Mouse (Mus musculus) left cerebral cortex, postnatal 14 days (tissue): Measurements from ENCODE around the gene Plekhb1. TPM values are rescaled to one million over a fixed set of nuclear protein-coding genes. Genes with fewer than 3 reads are reported as not detected.

ENCODE experiments used
- DNase-seq, 2 experiments: peaks; one replicate each; pipeline ENCODE4 v3.0.0; 2021 to 2022; ENCODE audit warnings: low spot score in 2 of 2, mixed read lengths in 1 of 2
- intact Hi-C: fragments of 180-260 bp; cut with DNase I; formaldehyde crosslinking; loops from one replicate; pipeline ENCODE4 v1.15.1; 2025
- long read RNA-seq, 2 experiments: library from polyadenylated mRNA; stranded (forward); transcript quantifications; one replicate each; pipeline ENCODE4 v2.0.0; 2021
- total RNA-seq, 2 experiments: library from RNA; stranded (reverse); gene quantifications; 2 replicates each; pipeline ENCODE4 v1.2.3; 2021

Plekhb1 gene
- total RNA-seq = 10 to 100 TPM; 41.6 to 54.0 TPM
- long read RNA-seq, experiment 1, transcript Plekhb1-205 (6 exons, 2,793 nt) = major isoform, 22 of 52 reads
- long read RNA-seq, experiment 1, transcript Plekhb1-203 (7 exons, 1,806 nt) = minor isoform, 9 of 52 reads
- long read RNA-seq, experiment 1, partial matches to known transcripts = 6 of 52 reads
- long read RNA-seq, experiment 1, other reads (novel, unspliced or antisense) = 10 of 52 reads
- long read RNA-seq, experiment 2, transcript Plekhb1-203 (7 exons, 1,806 nt) = minor isoform, 7 of 25 reads
- long read RNA-seq, experiment 2, transcript Plekhb1-205 (6 exons, 2,793 nt) = major isoform, 8 of 25 reads
- long read RNA-seq, experiment 2, partial matches to known transcripts = 3 of 25 reads
- long read RNA-seq, experiment 2, other reads (novel, unspliced or antisense) = 1 of 25 reads

DNA sequence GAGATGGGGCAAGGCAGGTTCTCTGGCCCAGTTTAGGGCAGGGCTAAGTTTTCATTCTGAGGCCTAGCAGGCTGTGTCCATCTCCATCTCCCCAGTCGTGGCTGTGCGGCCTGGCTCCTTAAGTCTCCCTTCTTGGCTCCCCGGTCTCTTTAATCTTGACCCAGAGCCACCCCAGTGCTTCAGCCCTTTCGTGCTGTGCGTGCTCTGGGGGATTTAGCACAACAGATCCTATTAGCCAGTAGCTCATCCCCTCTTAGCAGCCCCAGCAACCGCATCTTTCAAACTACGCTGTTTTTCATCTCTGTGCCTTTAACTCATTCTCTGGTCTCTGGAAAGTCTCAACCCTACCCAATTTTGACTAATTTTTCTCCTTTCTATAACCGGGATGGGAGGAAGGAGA lies at the start of gene Plekhb1:
TSS of gene Plekhb1 (minus strand) at position 184 of the 400 bp plus-strand sequence.
- no peak for DNase-seq
- intact Hi-C loops = no loop called here

DNA sequence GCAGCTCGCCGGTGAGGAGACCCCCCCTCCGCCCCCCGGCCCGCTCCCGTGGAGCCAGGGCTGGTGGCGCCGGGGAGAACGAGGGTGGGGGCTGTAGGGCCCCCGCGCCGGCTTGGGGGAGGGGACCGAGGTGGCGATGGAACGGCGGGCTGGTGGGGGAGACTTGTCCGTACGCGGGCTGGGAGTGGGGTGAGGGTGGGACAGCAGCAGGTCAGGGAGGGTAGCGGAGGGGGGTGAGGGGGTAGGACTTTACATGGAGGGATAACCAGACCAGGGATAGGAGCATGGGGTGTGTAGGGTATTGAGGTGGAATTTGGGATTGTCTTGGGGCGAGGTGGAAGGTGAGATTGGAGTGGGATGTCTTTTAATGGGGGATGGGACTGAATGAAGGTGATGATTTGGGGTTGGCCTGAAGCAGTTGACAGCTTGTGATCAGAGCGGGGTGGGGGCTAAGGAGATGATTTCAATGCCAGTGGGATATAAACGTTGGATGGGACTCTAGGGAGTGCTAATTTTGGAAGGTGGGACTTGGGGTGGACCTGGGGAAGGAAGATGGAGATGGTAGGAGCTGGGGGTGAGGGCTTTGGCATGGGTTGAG lies 44.8 kb upstream of the Plekhb1 start:
- peak in 1 of 2 experiments; percentile 23 for DNase-seq
- intact Hi-C loops = no loop called here

DNA sequence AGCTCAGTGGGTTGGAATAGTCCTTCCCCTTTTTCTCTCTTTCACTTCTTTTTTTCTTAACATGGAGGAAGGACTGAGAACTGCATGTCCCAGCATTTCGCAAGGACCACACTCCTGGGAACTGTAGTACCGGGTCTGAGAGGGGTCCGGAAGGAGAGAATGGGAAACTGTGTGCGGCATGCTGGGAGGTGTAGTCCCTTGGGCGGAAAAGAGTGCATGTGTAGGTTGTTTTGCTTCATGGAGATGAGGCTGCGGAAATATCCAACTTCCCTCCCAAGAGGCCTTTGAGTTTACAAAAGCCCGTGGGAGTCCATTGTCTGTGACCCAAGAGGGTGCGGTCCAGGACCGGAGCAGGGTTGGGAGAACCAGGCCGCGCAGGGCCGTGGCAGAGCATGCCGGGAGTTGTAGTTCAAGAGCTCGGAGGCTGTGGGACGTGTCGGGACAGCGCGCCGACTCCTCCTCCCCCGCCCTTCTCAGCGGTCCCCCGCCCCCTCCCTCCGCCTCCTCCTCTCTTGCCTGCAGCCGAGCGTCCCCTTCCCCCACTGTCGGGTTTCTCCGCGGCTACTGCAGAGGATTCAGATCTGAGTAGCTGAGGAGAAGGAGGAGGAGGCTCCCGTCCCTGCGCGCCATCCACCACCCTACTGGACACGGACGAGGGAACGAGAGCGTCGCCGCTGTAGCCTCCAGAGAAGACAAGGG lies 44.1 kb upstream of the Plekhb1 start, which contains the start of gene Fam168a:
TSS of gene Fam168a (plus strand) at position 493 of the 699 bp plus-strand sequence.
- intact Hi-C loops = no loop called here
- DNase-seq = peak; percentile 95 to 97

DNA sequence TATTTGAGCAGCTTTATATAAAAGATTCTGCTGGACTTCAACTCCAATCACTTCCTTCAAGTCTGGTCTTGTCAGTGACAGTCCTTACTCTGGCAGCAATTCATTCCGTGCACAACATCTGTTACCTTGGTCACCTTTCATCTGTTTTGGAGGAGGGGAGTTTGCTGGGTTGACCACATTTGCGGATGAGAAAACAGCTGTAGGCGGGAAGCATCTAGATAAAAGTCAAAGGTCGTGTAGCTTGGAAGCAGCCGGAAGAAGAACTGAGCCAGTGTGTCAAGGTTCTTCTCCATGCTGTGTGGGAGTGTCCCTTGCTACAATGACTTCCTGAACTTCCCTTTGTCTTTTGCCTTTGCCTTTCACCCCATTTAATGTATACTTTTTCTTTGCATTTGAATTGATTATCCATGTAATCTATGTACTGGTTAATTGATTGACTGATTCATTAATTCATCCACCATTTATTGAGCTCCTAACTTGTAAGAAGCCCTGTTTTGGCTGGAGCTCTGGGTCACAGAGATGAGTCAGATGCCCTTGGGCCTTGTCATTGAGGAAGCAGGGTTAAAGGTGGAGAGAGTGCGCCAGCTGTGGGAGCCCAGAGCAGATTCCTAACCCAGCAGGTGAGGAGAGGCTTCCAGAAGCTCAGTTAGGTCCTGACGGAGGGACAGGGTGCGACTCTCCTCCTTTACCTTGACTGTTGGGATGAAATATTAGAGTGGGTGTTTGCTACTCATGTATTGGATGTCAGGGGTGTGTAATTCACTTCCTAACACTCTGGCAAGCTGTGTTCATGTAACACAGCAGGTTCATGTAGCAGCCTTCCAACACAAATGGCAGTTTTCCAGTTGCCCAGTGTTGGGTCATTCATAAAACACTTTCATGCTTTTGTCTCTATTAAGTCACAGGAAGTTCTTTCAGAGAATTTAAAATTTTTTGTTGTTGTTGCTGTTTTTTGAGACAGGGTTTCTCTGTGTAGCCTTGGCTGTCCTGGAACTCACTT lies 37.9 kb upstream of the Plekhb1 start:
- intact Hi-C loops = no loop called here
- DNase-seq = no peak

DNA sequence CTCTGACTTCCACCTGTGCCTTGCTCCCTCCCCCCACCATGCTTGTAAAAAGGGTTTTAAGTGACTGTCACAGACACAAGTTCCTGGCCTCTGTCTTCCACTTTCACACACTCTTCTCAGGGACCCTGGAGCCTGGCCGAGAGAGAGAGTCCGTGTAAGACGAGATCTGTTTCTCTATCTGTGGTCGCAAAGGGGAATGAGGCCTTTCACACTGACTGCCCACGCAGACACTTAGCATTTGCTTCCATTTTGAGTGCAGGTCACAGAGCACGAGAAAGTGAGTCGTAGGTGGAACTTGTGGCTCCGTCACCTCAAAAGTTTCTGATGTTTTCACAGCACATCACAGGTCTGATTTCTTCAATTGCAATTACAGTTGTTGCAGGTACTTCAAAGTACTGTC lies 31.0 kb upstream of the Plekhb1 start:
- intact Hi-C loops = no loop called here
- DNase-seq = no peak

DNA sequence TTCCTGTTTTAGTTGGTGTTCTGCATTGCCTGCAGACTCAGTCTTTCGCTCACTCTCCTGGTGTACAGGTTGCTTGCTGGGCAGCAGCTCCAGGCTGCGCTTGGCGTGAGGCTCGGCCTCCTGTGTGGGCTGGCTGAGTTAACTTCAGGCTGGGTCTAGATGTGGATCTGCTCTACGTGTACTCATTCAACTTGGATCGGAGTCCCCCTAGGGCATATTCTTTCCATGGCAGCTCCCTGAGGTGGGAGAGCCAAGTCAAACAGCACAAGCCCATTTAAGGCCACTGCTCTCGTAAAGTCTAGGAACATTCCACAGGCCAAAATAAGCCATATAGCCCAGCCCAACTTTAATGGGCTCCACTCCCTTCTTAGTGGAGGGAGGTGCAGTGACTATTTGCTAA lies 26.3 kb upstream of the Plekhb1 start:
- no peak for DNase-seq
- intact Hi-C loops = loop anchor here (5.0 to 10.0 kb wide), 2 partner anchors 109 to 176 kb away; partner anchors contain the start of gene Relt

DNA sequence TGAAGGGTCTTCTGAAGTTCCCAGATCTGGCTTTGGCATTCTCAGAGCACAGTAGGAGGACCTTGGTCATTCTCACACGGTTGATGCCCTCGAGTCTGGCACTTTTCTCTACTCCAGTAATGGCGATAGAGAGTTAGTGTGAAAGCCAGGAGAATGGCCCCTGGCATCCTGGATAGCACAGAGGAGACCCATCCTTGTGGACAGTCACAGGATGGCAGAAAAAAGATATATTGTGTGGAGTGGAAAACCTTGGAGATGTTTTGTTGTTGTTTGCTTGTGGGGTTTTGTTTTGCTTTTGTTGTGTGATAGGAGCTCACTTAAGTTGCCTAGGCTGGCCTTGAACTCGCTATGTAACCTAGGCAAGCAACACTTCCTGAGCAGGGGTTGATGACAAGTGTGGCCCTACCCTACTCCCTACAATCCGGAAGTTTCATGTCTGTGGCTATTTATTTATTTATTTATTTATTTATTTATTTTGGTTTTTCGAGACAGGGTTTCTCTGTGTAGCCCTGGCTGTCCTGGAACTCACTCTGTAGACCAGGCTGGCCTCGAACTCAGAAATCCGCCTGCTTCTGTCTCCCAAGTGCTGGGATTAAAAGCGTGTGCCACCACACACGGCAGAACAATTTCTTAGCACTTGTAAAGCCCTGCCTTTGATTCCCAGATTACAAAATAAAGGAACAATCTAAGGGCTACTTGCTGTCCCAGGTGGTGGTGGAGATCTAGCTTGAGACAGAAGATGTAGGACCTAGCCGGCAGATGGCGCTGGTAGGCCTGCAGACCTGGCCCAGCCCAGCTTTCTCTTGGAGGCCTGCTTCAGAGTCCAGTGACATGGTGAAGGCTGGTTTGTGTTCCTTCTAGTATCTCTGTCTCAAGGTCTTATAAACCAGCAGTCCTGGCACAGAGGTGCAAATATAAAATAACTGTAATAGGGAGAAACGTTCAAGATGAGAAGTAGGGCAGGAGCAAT lies 23.1 kb upstream of the Plekhb1 start:
- intact Hi-C loops = loop anchor here (2.0 to 10.0 kb wide), 3 partner anchors 112 to 179 kb away; partner anchors contain the start of gene Relt
- DNase-seq = peak; percentile 54 to 74

DNA sequence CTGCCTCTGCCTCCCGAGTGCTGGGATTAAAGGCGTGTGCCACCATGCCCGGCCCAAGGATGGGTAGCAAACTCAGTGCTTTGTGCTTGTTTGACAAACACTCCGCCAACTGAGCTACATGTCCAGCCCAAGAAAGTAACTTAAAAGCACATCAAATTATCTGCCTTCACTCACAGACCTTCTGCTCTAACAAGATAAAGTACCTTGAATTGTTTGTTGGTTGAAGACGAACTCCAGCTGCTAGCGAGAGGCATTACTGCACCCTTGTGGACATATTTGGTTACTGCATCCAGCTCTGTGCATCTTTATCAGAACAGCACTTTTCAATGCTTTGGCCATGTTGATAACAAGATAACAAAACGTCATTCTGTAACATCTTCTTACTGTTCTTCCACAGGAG lies 22.3 kb upstream of the Plekhb1 start:
- intact Hi-C loops = loop anchor here (2.0 to 10.0 kb wide), 3 partner anchors 134 to 180 kb away; partner anchors contain the start of gene Relt
- DNase-seq = peak; percentile 84

DNA sequence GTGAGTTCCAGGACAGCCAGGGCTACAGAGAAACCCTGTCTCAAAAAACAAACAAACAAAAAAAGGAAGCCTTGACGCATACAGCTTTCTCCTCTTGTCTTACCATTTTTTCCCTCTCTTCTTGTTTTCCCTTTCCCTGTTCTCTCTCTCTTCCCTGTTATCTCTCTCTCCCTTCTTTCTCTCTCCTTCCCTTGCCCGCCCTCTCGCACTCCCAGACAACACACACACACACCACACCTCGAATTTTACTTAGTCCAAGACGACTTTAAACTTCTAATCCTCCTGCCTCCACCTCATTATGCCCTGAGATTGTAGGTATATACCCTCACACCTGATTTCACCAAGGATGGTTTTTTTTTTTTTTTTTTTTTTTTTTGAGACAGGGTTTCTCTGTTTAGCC lies 21.9 kb upstream of the Plekhb1 start:
- DNase-seq = no peak
- intact Hi-C loops = loop anchor here (2.0 to 10.0 kb wide), 3 partner anchors 135 to 181 kb away; partner anchors contain the start of gene Relt

DNA sequence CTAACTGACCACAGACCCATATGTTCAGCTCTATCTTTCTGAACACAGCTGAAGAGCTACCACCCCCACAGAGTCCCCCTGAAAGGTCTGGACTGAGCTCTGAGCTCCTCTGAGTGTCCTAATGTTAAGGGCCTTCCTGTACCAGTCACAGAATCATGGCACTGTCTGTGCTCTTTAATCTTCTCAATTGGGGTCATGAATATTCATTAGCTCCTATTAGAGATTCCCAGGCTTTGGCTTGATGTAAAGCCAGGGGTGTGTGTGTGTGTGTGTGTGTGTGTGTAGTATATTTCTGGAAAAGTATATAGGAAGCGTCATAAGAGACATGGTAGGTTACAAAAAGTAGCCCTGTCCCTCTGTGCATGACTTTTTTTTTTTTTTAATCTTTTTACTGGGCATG lies 21.0 kb upstream of the Plekhb1 start:
- intact Hi-C loops = loop anchor here (5.0 to 10.0 kb wide), 2 partner anchors 161 to 182 kb away; partner anchors contain the start of gene Relt
- no peak for DNase-seq

DNA sequence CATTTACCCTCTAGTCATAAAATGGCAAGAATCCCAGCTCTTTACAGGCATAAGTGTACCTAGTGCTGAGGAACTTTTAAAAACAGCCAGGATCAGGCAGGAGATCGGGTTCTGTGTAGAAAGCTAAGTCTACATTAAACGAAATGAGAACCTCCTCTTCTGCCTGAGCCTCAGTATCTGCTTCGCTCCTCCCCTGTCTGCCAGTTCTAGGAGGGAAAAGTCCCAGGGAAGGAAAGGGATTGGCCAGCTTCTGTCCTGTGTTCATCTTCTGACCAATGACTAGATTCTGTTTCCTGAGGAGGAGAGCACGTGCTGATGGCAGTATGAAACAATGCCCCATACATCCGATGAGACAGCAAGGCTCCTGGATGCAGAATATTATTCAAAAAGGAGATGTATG lies 18.9 kb upstream of the Plekhb1 start:
- intact Hi-C loops = loop anchor here (5.0 to 10.0 kb wide), 2 partner anchors 159 to 184 kb away; partner anchors contain the start of gene Relt
- DNase-seq = peak in 1 of 2 experiments; percentile 30

DNA sequence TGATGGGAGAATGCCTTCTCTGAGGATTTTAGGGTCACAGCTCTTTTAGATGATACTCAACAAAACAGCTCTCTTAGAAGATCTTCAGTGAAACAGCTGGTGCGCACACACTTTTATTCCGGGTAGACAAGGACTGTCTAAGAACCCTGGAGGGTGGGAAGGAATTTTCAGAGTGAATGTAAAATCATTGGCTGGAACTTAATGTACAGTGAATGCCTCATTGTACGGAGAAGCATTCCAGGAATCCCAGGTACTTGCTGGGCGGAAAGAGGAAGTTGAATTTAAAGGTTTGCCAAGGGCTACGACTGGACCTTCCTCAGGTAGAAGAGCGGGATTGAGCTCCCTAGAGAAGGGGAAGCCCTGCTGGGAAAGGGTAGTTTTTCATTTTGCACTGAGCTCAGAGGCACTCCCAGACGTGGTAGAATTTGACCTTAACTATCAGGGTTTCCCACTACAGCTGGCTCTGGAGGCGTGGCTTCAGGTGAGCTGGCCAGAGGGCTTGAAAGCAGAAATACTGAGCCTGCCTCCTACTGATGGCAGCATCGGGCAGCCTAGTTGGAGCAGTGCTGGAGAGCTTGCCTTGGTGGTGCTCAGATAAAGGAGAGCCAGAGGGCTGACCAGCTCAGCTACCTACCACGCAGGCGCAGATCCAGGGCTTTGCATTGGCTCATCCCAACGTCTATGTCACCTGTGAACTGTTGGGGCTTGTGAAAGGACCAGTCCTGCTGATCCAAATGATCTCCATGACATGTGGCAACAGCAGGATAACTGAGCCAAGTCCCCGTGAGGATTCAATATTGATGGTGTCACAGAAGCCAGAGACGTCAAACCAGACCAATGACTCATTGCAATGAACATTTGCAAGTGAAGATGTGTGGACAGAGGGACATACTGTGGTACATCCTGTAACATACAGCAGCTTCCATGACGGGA lies 17.0 kb upstream of the Plekhb1 start:
- intact Hi-C loops = no loop called here

DNA sequence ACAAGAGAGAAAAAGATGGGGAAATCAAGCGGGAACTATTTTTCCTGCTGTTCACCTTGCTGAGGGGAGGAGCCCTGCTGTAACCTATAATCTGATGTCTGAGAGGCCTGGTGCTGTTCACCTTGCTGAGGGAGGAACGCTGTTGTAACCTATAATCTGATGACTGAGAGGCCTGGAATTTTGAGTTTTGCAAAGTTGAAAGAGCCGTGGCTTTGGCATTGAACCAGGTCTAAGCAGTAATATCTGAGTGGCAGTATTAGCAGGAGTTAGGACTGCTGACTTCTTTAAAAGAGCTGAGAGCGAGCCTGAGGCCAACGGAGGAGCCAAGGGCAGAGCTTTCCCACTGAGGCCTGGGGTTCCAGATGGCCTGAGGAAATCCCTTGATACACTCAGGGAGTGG lies 15.8 kb upstream of the Plekhb1 start:
- intact Hi-C loops = no loop called here
- DNase-seq = no peak

More for the DNA sequence above, 17.0 kb upstream of the Plekhb1 start:
- no peak for DNase-seq

DNA sequence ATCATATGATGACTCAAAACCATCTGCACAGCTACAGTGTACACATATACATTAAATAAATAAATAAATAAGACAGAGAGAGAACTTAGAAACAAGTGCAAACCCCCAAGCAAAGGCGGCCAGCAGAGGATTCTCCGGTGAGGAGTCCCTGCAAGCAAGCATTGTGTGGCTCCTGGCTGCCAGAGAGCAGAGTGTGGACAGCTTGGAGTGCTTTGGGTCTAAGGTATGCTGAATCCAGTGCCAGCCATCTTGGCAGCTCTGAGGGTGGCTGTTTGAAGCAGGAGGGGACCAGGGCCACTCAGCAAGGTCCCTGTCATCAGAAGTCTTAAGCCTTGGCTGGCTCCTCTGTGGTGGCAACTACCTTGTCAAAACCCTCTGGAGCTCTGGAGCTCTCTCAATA lies 12.7 kb upstream of the Plekhb1 start:
- no peak for DNase-seq
- intact Hi-C loops = no loop called here

DNA sequence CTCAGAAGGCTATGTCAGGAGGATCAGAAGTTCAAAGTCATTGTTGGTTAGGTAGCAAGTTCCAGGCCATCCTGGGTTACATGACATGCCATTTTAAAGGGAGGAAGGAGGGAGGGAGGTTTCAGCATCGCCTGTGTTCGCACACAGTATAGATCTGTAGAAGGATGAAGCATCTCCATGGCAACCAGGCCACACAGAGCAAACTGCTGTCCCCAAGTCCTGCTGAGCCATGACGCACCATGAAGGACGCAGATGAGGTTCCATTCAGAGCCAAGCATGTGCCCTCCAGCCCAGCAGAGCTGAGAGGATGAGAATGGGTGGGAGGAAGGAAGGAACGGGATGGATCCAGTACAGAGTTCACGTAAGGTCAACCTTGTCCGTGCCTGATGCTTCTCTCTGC lies 11.2 kb upstream of the Plekhb1 start:
- DNase-seq = no peak
- intact Hi-C loops = no loop called here

DNA sequence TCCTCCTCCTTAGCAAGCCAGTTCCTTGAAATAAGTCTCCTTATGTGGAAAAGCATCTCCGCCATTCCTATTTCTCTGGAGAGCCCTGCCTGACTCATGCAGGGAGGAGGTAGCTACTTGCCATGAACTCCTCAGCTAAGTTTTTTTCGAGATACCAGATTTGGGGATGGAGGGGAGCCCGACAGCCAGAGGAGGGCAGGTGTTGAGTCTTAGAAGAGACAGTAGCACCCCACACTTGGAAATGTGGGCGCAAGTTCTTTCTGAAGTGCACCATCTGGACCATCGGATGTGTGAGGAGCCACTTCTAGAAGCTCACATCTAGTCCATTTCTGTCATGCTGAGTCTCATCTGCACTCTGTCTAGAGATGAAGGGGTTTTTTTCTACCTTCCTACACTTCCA lies 8.4 kb upstream of the Plekhb1 start:
- intact Hi-C loops = no loop called here
- DNase-seq = peak; percentile 43 to 49
